Mouse (Mus musculus) T-helper 17 cell (primary cell): ENCODE measurements around the gene Cfap73.

Experiments
- in situ Hi-C, 2 experiments: fragments of 300-600 bp; cut with MboI, MseI; formaldehyde crosslinking; loops; 1 replicate in 1 of 2; 2 replicates in 1 of 2; pipeline ENCODE4 v1.15.1; 2025; ENCODE audit warnings: high pct_unique_total_duplicates in 2 of 2

The Cfap73 gene

GRCm38 (mm10) chr5:120618778-120619177 is 15.3 kb downstream of the Cfap73 start:
- in situ Hi-C loops = loop anchor here in 1 of 2 experiments (5.0 kb wide), 1 partner anchor 94 kb away; the partner anchor contains the start of gene Dtx1

- in situ Hi-C loops = loop anchor here in 1 of 2 experiments (5.0 kb wide), 1 partner anchor 96 kb away; the partner anchor contains the start of gene Dtx1
These were observed 18.1 kb downstream of the Cfap73 start for GRCm38 (mm10) chr5:120615903-120616302.

- in situ Hi-C loops = no loop called here
These were observed 21.0 kb downstream of the Cfap73 start for GRCm38 (mm10) chr5:120612822-120613604.

- in situ Hi-C loops = no loop called here
These were observed 21.6 kb downstream of the Cfap73 start, which contains the start of the genes Rita1 and Ddx54 for GRCm38 (mm10) chr5:120612442-120612821. TSS of gene Rita1 (minus strand) at chr5:120612589. TSS of gene Ddx54 (plus strand) at chr5:120612739.

GRCm38 (mm10) chr5:120611416-120611815 is 22.6 kb downstream of the Cfap73 start:
- in situ Hi-C loops = no loop called here

GRCm38 (mm10) chr5:120610906-120611305 is 23.1 kb downstream of the Cfap73 start:
- in situ Hi-C loops = no loop called here

GRCm38 (mm10) chr5:120609246-120609775 is 24.7 kb downstream of the Cfap73 start:
- in situ Hi-C loops = loop anchor here in 1 of 2 experiments (5.0 kb wide), 1 partner anchor 102 kb away; no protein-coding TSS in a partner anchor

- in situ Hi-C loops = loop anchor here in 1 of 2 experiments (5.0 kb wide), 1 partner anchor 100 kb away; no protein-coding TSS in a partner anchor
These were observed 26.7 kb downstream of the Cfap73 start for GRCm38 (mm10) chr5:120607335-120607734.

GRCm38 (mm10) chr5:120606590-120607200 is 27.3 kb downstream of the Cfap73 start:
- in situ Hi-C loops = loop anchor here in 1 of 2 experiments (5.0 kb wide), 1 partner anchor 99 kb away; no protein-coding TSS in a partner anchor

- in situ Hi-C loops = loop anchor here in 1 of 2 experiments (5.0 kb wide), 1 partner anchor 98 kb away; no protein-coding TSS in a partner anchor
These were observed 28.3 kb downstream of the Cfap73 start for GRCm38 (mm10) chr5:120605688-120606087.

- in situ Hi-C loops = loop anchor here in 1 of 2 experiments (5.0 kb wide), 1 partner anchor 98 kb away; no protein-coding TSS in a partner anchor
These were observed 28.8 kb downstream of the Cfap73 start for GRCm38 (mm10) chr5:120605241-120605661.

GRCm38 (mm10) chr5:120604839-120605238 is 29.2 kb downstream of the Cfap73 start:
- in situ Hi-C loops = loop anchor here in 1 of 2 experiments (5.0 kb wide), 1 partner anchor 98 kb away; no protein-coding TSS in a partner anchor

GRCm38 (mm10) chr5:120603515-120603914 is 30.5 kb downstream of the Cfap73 start:
- in situ Hi-C loops = no loop called here

- in situ Hi-C loops = no loop called here
These were observed 31.8 kb downstream of the Cfap73 start for GRCm38 (mm10) chr5:120602210-120602609.

- in situ Hi-C loops = no loop called here
These were observed 32.9 kb downstream of the Cfap73 start for GRCm38 (mm10) chr5:120600946-120601668.

GRCm38 (mm10) chr5:120599625-120600024 is 34.4 kb downstream of the Cfap73 start:
- in situ Hi-C loops = loop anchor here in 1 of 2 experiments (5.0 kb wide), 1 partner anchor 82 kb away; no protein-coding TSS in a partner anchor

- in situ Hi-C loops = no loop called here
These were observed 39.5 kb downstream of the Cfap73 start for GRCm38 (mm10) chr5:120594485-120594884.

- in situ Hi-C loops = no loop called here
These were observed 41.9 kb downstream of the Cfap73 start for GRCm38 (mm10) chr5:120592141-120592540.

GRCm38 (mm10) chr5:120590356-120591010 is 43.6 kb downstream of the Cfap73 start:
- in situ Hi-C loops = no loop called here

GRCm38 (mm10) chr5:120588569-120589094 is 45.4 kb downstream of the Cfap73 start, which contains the start of the genes Tpcn1 and Iqcd:
TSS of gene Tpcn1 (minus strand) at chr5:120588673.
TSS of gene Iqcd (plus strand) at chr5:120589016.
- in situ Hi-C loops = no loop called here
